Mouse (Mus musculus) E14TG2a.4 (cell line): ENCODE measurements around the gene Tpm3.

Experiments used
- CTCF ChIP-seq: conservative IDR thresholded peaks from 2 replicates; pipeline ENCODE4 v1.5.1; 2014; ENCODE audit warnings: low read length
- NANOG ChIP-seq: IDR thresholded peaks from 2 replicates; pipeline ENCODE4 v1.6.1; 2014; ENCODE audit warnings: borderline replicate concordance, low read length, mixed read lengths
- POU5F1 ChIP-seq: IDR thresholded peaks from 2 replicates; pipeline ENCODE4 v1.6.1; 2014; ENCODE audit warnings: low read length, borderline replicate concordance

- TF ChIP-seq POU5F1 (no peak), CTCF (no peak), NANOG (no peak)
These were observed 12.8 kb downstream of the Tpm3 start for GRCm38 (mm10) chr3:90085281-90085680.
